Mouse (Mus musculus): ENCODE measurements at regions not wholly inside any gene's neighbourhood (a gene's known extent, or its start where the extent isn't known, plus 50 kb on each side); places are given as distances from the start of the nearest gene placed in this dataset.
"Not testable (repeated sequence)": the region's sequence is repeated elsewhere in the genome, so short reads cannot be mapped to it uniquely, and the experiment has no call there.

DNA sequence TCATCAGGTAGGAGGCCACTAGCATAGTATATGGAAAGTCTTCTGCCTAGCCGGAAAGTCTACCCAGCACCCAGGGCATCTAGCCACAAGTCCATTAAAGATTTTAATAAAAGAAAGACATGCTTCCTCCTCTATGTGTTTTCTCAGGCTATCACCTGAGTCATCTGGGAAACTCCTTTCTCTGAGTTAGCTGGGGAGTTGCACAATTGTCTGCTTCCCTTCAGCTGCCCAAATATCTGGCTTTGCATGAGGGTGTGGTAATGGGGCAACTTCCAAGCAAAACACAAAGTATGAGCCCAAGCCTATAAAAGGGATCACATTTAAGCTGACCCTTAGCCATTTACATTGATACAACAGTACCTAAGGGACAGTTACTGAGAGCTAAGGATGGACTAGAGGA lies 376.9 kb upstream of the Tbl1xr1 start:
- no peaks in the 10 kb centered on the region for H3K36me3 ChIP-seq (ENCODE audit: control insufficient read depth, insufficient read depth, low read length)
- no peak for DNase-seq
- H3K4me1 ChIP-seq (ENCODE audit: control insufficient read depth, insufficient read depth, low read length), result no peaks in the 10 kb centered on the region
- H3K27me3 ChIP-seq (replicated peaks; ENCODE audit: control insufficient read depth, insufficient read depth, low read length), result no peaks in the 10 kb centered on the region
- 94% methylated on average over 1 of the region's 1 CpGs for WGBS
- no peak overlapping the region for H3K27ac ChIP-seq (ENCODE audit: insufficient read depth, low read depth, low read length)
- no peak for TF ChIP-seq POLR2A (IDR thresholded peaks at IDR 0.05; ENCODE audit: low read depth, low read length)
- TF ChIP-seq CTCF (conservative IDR thresholded peaks at IDR 0.05; ENCODE audit: insufficient read depth, insufficient read length, low read depth, low read length), result no peak
- no peak overlapping the region for H3K4me3 ChIP-seq (ENCODE audit: insufficient read depth, low read depth, low read length)

DNA sequence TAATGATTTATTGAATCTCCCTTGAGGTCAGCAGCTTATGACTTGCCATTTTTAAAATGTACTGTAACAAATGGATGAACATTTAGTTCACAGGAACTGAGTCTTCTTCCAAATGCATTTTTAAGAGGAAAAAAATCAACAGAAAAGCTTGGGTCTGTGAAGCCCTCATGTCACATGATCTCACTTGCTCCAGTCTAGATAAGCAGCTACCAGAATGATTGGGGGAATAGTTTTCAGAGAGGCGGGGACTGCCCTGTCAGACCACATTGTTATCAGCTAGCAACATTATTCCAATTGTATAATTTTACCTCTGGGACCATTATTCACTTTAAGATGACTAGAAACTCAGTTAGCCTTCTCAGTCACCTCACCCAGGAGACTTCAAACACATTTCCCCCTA lies 376.1 kb upstream of the Tbl1xr1 start:
- Histone ChIP-seq H3K27me3 (replicated peaks; ENCODE audit: control insufficient read depth, insufficient read depth, low read length) (no peaks in the 10 kb centered on the region), H3K27ac (ENCODE audit: insufficient read depth, low read depth, low read length) (no peak overlapping the region), H3K4me3 (ENCODE audit: insufficient read depth, low read depth, low read length) (no peak overlapping the region), H3K4me1 (ENCODE audit: control insufficient read depth, insufficient read depth, low read length) (no peaks in the 10 kb centered on the region), H3K36me3 (ENCODE audit: control insufficient read depth, insufficient read depth, low read length) (no peaks in the 10 kb centered on the region)
- no peak for TF ChIP-seq POLR2A (IDR thresholded peaks at IDR 0.05; ENCODE audit: low read depth, low read length)
- TF ChIP-seq CTCF (conservative IDR thresholded peaks at IDR 0.05; ENCODE audit: insufficient read depth, insufficient read length, low read depth, low read length), result no peak
- WGBS, result 95% methylated on average over 1 of the region's 1 CpGs
- no peak for DNase-seq

DNA sequence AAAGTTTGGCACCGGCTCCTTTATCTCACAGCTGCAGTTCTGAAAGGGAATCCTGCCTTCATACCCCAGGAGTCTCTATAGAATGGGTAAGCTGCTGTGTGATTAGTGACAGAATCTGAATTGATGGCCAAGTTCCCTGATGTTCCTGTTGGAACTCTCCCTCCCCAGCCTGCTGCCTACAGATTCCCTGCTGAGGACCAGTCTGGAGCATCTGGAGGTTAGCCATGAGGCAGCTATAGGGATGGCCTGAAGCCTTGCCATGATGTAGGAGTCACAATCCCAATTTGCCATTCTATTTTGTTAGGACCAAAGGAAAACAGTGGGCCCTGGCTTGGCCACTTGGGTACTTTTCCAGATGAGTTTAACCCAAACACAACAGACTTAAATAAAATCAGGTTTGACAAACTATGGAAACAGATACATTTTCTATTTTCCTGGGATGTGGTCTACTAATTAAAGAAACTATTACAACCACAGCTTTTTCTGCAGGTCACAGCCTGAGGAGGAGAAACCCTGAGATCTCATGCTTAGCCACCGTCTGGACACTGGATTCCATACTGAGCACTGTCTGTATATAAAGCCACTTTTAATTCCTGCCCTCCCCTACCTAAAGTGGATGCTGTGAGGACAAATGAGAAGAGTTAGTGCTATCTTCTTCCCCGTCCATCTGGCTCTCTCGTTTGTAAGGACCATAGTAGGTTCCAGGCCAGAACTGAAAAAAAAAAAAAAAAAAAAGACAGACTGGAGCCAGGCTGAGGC lies 349.5 kb upstream of the Tbl1xr1 start:
- H3K4me3 ChIP-seq (ENCODE audit: insufficient read depth, low read depth, low read length), result no peak overlapping the region
- no peaks in the 10 kb centered on the region for H3K4me1 ChIP-seq (ENCODE audit: control insufficient read depth, insufficient read depth, low read length)
- H3K36me3 ChIP-seq (ENCODE audit: control insufficient read depth, insufficient read depth, low read length), result no peaks in the 10 kb centered on the region
- WGBS, result 94% methylated on average over 4 of the region's 4 CpGs
- H3K27me3 ChIP-seq (replicated peaks; ENCODE audit: control insufficient read depth, insufficient read depth, low read length), result no peaks in the 10 kb centered on the region
- H3K27ac ChIP-seq (ENCODE audit: insufficient read depth, low read depth, low read length), result no peak overlapping the region
- DNase-seq, result no peak
- TF ChIP-seq CTCF (conservative IDR thresholded peaks at IDR 0.05; ENCODE audit: insufficient read depth, insufficient read length, low read depth, low read length) (no peak), POLR2A (IDR thresholded peaks at IDR 0.05; ENCODE audit: low read depth, low read length) (no peak)

DNA sequence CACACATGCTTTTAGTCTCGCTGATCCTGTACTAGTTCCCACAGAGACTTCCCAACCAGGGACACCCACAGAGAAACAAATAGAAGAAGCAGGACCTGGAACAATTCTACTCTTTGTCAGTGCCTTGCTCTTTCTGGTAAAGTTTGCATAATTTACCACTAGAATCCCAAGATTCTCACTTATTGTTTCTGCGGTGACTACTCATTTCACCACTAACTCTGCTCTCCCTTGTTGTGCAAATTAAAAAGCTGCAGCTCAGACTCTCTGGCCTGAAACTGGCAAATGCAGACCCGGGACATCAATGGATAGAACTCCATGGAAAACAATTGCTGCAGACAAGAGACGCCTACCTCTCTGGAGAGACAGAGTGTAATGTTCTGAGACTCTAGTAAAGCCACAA lies 348.4 kb upstream of the Tbl1xr1 start:
- no peaks in the 10 kb centered on the region for H3K27me3 ChIP-seq (replicated peaks; ENCODE audit: control insufficient read depth, insufficient read depth, low read length)
- no peak for DNase-seq
- WGBS, result 92% methylated on average over 4 of the region's 4 CpGs
- no peak overlapping the region for H3K27ac ChIP-seq (ENCODE audit: insufficient read depth, low read depth, low read length)
- no peak for TF ChIP-seq CTCF (conservative IDR thresholded peaks at IDR 0.05; ENCODE audit: insufficient read depth, insufficient read length, low read depth, low read length)
- no peak for TF ChIP-seq POLR2A (IDR thresholded peaks at IDR 0.05; ENCODE audit: low read depth, low read length)
- no peaks in the 10 kb centered on the region for H3K4me1 ChIP-seq (ENCODE audit: control insufficient read depth, insufficient read depth, low read length)
- H3K36me3 ChIP-seq (ENCODE audit: control insufficient read depth, insufficient read depth, low read length), result no peaks in the 10 kb centered on the region
- no peak overlapping the region for H3K4me3 ChIP-seq (ENCODE audit: insufficient read depth, low read depth, low read length)

DNA sequence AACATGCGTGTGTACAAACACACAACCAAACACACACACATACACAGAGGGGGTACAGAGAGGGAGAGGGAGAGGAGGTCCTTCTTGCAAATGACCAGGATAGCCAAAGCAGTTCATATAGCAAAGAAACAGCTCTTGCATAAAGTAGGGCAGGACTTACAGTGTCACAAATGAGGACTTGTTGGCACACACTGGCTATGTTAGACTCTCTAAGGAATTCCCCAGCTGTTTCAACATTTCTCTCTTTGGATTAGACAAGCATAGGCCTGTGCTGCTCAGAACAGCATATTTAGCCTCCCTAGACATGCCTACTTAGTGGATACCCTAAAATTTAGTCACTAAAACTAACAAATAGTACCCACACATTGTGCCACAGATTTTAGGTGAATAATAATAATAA lies 347.1 kb upstream of the Tbl1xr1 start:
- TF ChIP-seq POLR2A (IDR thresholded peaks at IDR 0.05; ENCODE audit: low read depth, low read length) (no peak), CTCF (conservative IDR thresholded peaks at IDR 0.05; ENCODE audit: insufficient read depth, insufficient read length, low read depth, low read length) (no peak)
- no peak overlapping the region for H3K4me3 ChIP-seq (ENCODE audit: insufficient read depth, low read depth, low read length)
- H3K4me1 ChIP-seq (ENCODE audit: control insufficient read depth, insufficient read depth, low read length), result no peaks in the 10 kb centered on the region
- no peak overlapping the region for H3K27ac ChIP-seq (ENCODE audit: insufficient read depth, low read depth, low read length)
- no peak for DNase-seq
- H3K36me3 ChIP-seq (ENCODE audit: control insufficient read depth, insufficient read depth, low read length), result no peaks in the 10 kb centered on the region
- 96% methylated on average over 1 of the region's 1 CpGs for WGBS
- H3K27me3 ChIP-seq (replicated peaks; ENCODE audit: control insufficient read depth, insufficient read depth, low read length), result no peaks in the 10 kb centered on the region

DNA sequence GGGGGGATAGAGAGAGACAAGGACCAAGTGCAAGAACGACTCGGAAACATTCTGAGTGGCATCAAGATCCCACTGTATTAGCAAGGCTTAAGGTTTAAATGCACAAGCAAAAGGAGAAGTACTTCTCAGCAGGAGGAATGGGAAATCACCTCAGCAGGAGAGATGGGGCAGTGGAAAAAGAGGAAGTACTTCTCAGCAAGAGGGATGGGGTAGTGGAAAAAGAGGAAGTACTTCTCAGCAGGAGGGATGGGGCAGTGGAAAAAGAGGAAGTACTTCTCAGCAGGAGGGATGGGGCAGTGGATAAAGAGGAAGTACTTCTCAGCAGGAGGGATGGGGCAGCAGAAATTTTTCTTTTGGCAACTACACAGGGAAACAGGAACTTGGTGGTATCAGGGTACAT lies 340.8 kb upstream of the Tbl1xr1 start:
- not testable (repeated sequence) for H3K27me3 ChIP-seq (replicated peaks; ENCODE audit: control insufficient read depth, insufficient read depth, low read length); H3K36me3 ChIP-seq (ENCODE audit: control insufficient read depth, insufficient read depth, low read length); H3K27ac ChIP-seq (ENCODE audit: insufficient read depth, low read depth, low read length); H3K4me1 ChIP-seq (ENCODE audit: control insufficient read depth, insufficient read depth, low read length); DNase-seq; H3K4me3 ChIP-seq (ENCODE audit: insufficient read depth, low read depth, low read length)
- 98% methylated on average over 2 of the region's 2 CpGs for WGBS

DNA sequence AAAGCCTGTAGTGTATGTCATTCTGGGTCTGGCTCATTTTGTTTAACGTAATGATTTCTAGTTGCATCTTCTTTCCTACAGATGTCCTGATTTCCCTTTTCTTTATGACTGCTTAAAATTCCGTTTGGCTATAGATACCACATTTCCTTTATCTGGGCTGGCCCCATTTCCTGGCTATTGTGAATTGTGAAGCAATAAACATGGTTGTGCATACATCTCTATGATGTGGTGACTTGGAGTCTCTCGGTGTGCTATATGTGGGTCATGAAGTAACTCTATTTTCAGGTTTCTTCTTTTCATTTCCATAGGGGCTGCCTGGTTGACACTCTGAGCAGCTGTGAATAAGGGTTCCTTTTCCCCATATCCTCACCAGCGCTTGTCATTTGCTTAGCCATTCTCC lies 336.7 kb upstream of the Tbl1xr1 start:
- DNase-seq, result no peak
- Histone ChIP-seq H3K27ac (ENCODE audit: insufficient read depth, low read depth, low read length) (no peak overlapping the region), H3K4me3 (ENCODE audit: insufficient read depth, low read depth, low read length) (no peak overlapping the region), H3K27me3 (replicated peaks; ENCODE audit: control insufficient read depth, insufficient read depth, low read length) (no peaks in the 10 kb centered on the region), H3K4me1 (ENCODE audit: control insufficient read depth, insufficient read depth, low read length) (no peaks in the 10 kb centered on the region), H3K36me3 (ENCODE audit: control insufficient read depth, insufficient read depth, low read length) (no peaks in the 10 kb centered on the region)
- TF ChIP-seq CTCF (conservative IDR thresholded peaks at IDR 0.05; ENCODE audit: insufficient read depth, insufficient read length, low read depth, low read length) (no peak), POLR2A (IDR thresholded peaks at IDR 0.05; ENCODE audit: low read depth, low read length) (no peak)
- 81% methylated on average over 4 of the region's 4 CpGs for WGBS

All from kidney, adult 2 months (tissue).